Mouse (Mus musculus): ENCODE results near the gene Braf. TPM values are rescaled to one million over a fixed set of nuclear protein-coding genes. Genes with fewer than 3 reads are reported as not detected.

Gene Braf
- polyA plus RNA-seq, 1 experiment from 2014 or later: 14.7 TPM

GRCm38 (mm10) chr6:39681795-39682194 lies 43.5 kb downstream of the Braf start:
- Histone ChIP-seq H3K9me3 (ENCODE audit: control insufficient read depth, low read length) (no peaks in the 10 kb centered on the region), H3K4me3 (ENCODE audit: low read depth, low read length) (no peak overlapping the region), H3K9ac (ENCODE audit: low read length) (no peak overlapping the region), H3K4me1 (replicated peaks; ENCODE audit: control insufficient read depth, insufficient read depth, low read length) (no peaks in the 10 kb centered on the region), H3K4me2 (ENCODE audit: low read length) (no peak overlapping the region), H3K27ac (ENCODE audit: low read depth) (no peak overlapping the region), H3K27me3 (replicated peaks; ENCODE audit: control insufficient read depth, insufficient read depth, low read length) (no peaks in the 10 kb centered on the region), H3K36me3 (ENCODE audit: control insufficient read depth, insufficient read depth, low read length) (peaks cover 6% of the 10 kb centered on the region)
- DNase-seq (ENCODE audit: low spot score) (no peak), ATAC-seq (replicated peaks; ENCODE audit: low FRiP score, low TSS enrichment, low read depth) (no peak)
- WGBS: 67% methylated on average over 5 of the region's 5 CpGs

- no peak for DNase-seq (ENCODE audit: low spot score)
- ATAC-seq (replicated peaks; ENCODE audit: low FRiP score, low TSS enrichment, low read depth): no peak
- Histone ChIP-seq H3K4me1 (replicated peaks; ENCODE audit: control insufficient read depth, insufficient read depth, low read length) (no peaks in the 10 kb centered on the region), H3K9me3 (ENCODE audit: control insufficient read depth, low read length) (no peaks in the 10 kb centered on the region), H3K4me3 (ENCODE audit: low read depth, low read length) (no peak overlapping the region), H3K4me2 (ENCODE audit: low read length) (no peak overlapping the region), H3K36me3 (ENCODE audit: control insufficient read depth, insufficient read depth, low read length) (peaks cover 18% of the 10 kb centered on the region), H3K27me3 (replicated peaks; ENCODE audit: control insufficient read depth, insufficient read depth, low read length) (no peaks in the 10 kb centered on the region), H3K27ac (ENCODE audit: low read depth) (no peak overlapping the region), H3K9ac (ENCODE audit: low read length) (no peak overlapping the region)
- WGBS: 45% methylated on average over 4 of the region's 4 CpGs
These were observed 44.7 kb downstream of the Braf start for GRCm38 (mm10) chr6:39680524-39680923.

GRCm38 (mm10) chr6:39678241-39678640 lies 47.0 kb downstream of the Braf start:
- Histone ChIP-seq H3K4me1 (replicated peaks; ENCODE audit: control insufficient read depth, insufficient read depth, low read length) (no peaks in the 10 kb centered on the region), H3K27me3 (replicated peaks; ENCODE audit: control insufficient read depth, insufficient read depth, low read length) (no peaks in the 10 kb centered on the region), H3K9ac (ENCODE audit: low read length) (no peak overlapping the region), H3K4me2 (ENCODE audit: low read length) (no peak overlapping the region), H3K36me3 (ENCODE audit: control insufficient read depth, insufficient read depth, low read length) (peaks cover 24% of the 10 kb centered on the region), H3K4me3 (ENCODE audit: low read depth, low read length) (no peak overlapping the region), H3K9me3 (ENCODE audit: control insufficient read depth, low read length) (no peaks in the 10 kb centered on the region), H3K27ac (ENCODE audit: low read depth) (no peak overlapping the region)
- WGBS: 94% methylated on average over 1 of the region's 1 CpGs
- no peak for ATAC-seq (replicated peaks; ENCODE audit: low FRiP score, low TSS enrichment, low read depth)
- DNase-seq (ENCODE audit: low spot score): no peak

- no peak overlapping the region for H3K4me3 ChIP-seq (ENCODE audit: low read depth, low read length)
- no peak for ATAC-seq (replicated peaks; ENCODE audit: low FRiP score, low TSS enrichment, low read depth)
- WGBS: 91% methylated on average over 7 of the region's 7 CpGs
These were observed 50.2 kb downstream of the Braf start for GRCm38 (mm10) chr6:39675081-39675480.

GRCm38 (mm10) chr6:39611296-39611695 lies 114.0 kb downstream of the Braf start:
- no peak overlapping the region for H3K4me2 ChIP-seq (ENCODE audit: low read length)
- peaks cover 55% of the 10 kb centered on the region for H3K36me3 ChIP-seq (ENCODE audit: control insufficient read depth, insufficient read depth, low read length)
- ATAC-seq (replicated peaks; ENCODE audit: low FRiP score, low TSS enrichment, low read depth): no peak
- peaks cover 6% of the 10 kb centered on the region; the same call in 1 of the 2 replicates for H3K4me1 ChIP-seq (replicated peaks; ENCODE audit: control insufficient read depth, insufficient read depth, low read length)
- H3K9me3 ChIP-seq (ENCODE audit: control insufficient read depth, low read length): no peaks in the 10 kb centered on the region
- no peak overlapping the region for H3K27ac ChIP-seq (ENCODE audit: low read depth)
- no peak overlapping the region for H3K9ac ChIP-seq (ENCODE audit: low read length)
- no peaks in the 10 kb centered on the region for H3K27me3 ChIP-seq (replicated peaks; ENCODE audit: control insufficient read depth, insufficient read depth, low read length)
- DNase-seq (ENCODE audit: low spot score): no peak
- WGBS: 93% methylated on average over 2 of the region's 2 CpGs
- no peak overlapping the region for H3K4me3 ChIP-seq (ENCODE audit: low read depth, low read length)

More at GRCm38 (mm10) chr6:39675081-39675480, 50.2 kb downstream of the Braf start:
- Histone ChIP-seq H3K4me1 (replicated peaks; ENCODE audit: control insufficient read depth, insufficient read depth, low read length) (no peaks in the 10 kb centered on the region), H3K9me3 (ENCODE audit: control insufficient read depth, low read length) (no peaks in the 10 kb centered on the region), H3K27me3 (replicated peaks; ENCODE audit: control insufficient read depth, insufficient read depth, low read length) (no peaks in the 10 kb centered on the region), H3K27ac (ENCODE audit: low read depth) (no peak overlapping the region), H3K4me2 (ENCODE audit: low read length) (no peak overlapping the region), H3K36me3 (ENCODE audit: control insufficient read depth, insufficient read depth, low read length) (peaks cover 29% of the 10 kb centered on the region), H3K9ac (ENCODE audit: low read length) (no peak overlapping the region)
- no peak for DNase-seq (ENCODE audit: low spot score)

- 62% methylated on average over 2 of the region's 2 CpGs for WGBS
- no peak overlapping the region for H3K4me2 ChIP-seq (ENCODE audit: low read length)
- H3K9ac ChIP-seq (ENCODE audit: low read length): no peak overlapping the region
- ATAC-seq (replicated peaks; ENCODE audit: low FRiP score, low TSS enrichment, low read depth) (no peak), DNase-seq (ENCODE audit: low spot score) (no peak)
- peaks cover 6% of the 10 kb centered on the region; the same call in 1 of the 2 replicates for H3K4me1 ChIP-seq (replicated peaks; ENCODE audit: control insufficient read depth, insufficient read depth, low read length)
- peaks cover 46% of the 10 kb centered on the region for H3K36me3 ChIP-seq (ENCODE audit: control insufficient read depth, insufficient read depth, low read length)
- H3K4me3 ChIP-seq (ENCODE audit: low read depth, low read length): no peak overlapping the region
- no peaks in the 10 kb centered on the region for H3K9me3 ChIP-seq (ENCODE audit: control insufficient read depth, low read length)
- H3K27ac ChIP-seq (ENCODE audit: low read depth): no peak overlapping the region
- no peaks in the 10 kb centered on the region for H3K27me3 ChIP-seq (replicated peaks; ENCODE audit: control insufficient read depth, insufficient read depth, low read length)
These were observed 115.1 kb downstream of the Braf start for GRCm38 (mm10) chr6:39610207-39610606.

GRCm38 (mm10) chr6:39607365-39607764 lies 117.9 kb downstream of the Braf start:
- Histone ChIP-seq H3K27me3 (replicated peaks; ENCODE audit: control insufficient read depth, insufficient read depth, low read length) (no peaks in the 10 kb centered on the region), H3K4me3 (ENCODE audit: low read depth, low read length) (no peak overlapping the region), H3K9ac (ENCODE audit: low read length) (no peak overlapping the region), H3K4me1 (replicated peaks; ENCODE audit: control insufficient read depth, insufficient read depth, low read length) (peaks cover 6% of the 10 kb centered on the region; the same call in 1 of the 2 replicates), H3K4me2 (ENCODE audit: low read length) (no peak overlapping the region), H3K36me3 (ENCODE audit: control insufficient read depth, insufficient read depth, low read length) (peaks cover 32% of the 10 kb centered on the region), H3K9me3 (ENCODE audit: control insufficient read depth, low read length) (no peaks in the 10 kb centered on the region), H3K27ac (ENCODE audit: low read depth) (peak overlapping the region; percentile 27; the same call in 1 of the 2 replicates)
- WGBS: 42% methylated on average over 5 of the region's 5 CpGs
- no peak for ATAC-seq (replicated peaks; ENCODE audit: low FRiP score, low TSS enrichment, low read depth)
- no peak for DNase-seq (ENCODE audit: low spot score)

- Histone ChIP-seq H3K4me3 (ENCODE audit: low read depth, low read length) (no peak overlapping the region), H3K9me3 (ENCODE audit: control insufficient read depth, low read length) (no peaks in the 10 kb centered on the region), H3K27me3 (replicated peaks; ENCODE audit: control insufficient read depth, insufficient read depth, low read length) (no peaks in the 10 kb centered on the region), H3K4me1 (replicated peaks; ENCODE audit: control insufficient read depth, insufficient read depth, low read length) (peaks cover 6% of the 10 kb centered on the region; the same call in 1 of the 2 replicates), H3K27ac (ENCODE audit: low read depth) (peak overlapping the region; percentile 27; the same call in 1 of the 2 replicates), H3K36me3 (ENCODE audit: control insufficient read depth, insufficient read depth, low read length) (peaks cover 31% of the 10 kb centered on the region), H3K9ac (ENCODE audit: low read length) (no peak overlapping the region), H3K4me2 (ENCODE audit: low read length) (no peak overlapping the region)
- ATAC-seq (replicated peaks; ENCODE audit: low FRiP score, low TSS enrichment, low read depth) (no peak), DNase-seq (ENCODE audit: low spot score) (no peak)
- 51% methylated on average over 3 of the region's 3 CpGs for WGBS
These were observed 118.4 kb downstream of the Braf start for GRCm38 (mm10) chr6:39606862-39607261.

GRCm38 (mm10) chr6:39606056-39606455 lies 119.2 kb downstream of the Braf start:
- 58% methylated on average over 6 of the region's 6 CpGs for WGBS
- peak overlapping the region; percentile 9; the same call in 1 of the 2 replicates for H3K27ac ChIP-seq (ENCODE audit: low read depth)
- no peak overlapping the region for H3K9ac ChIP-seq (ENCODE audit: low read length)
- DNase-seq (ENCODE audit: low spot score) (no peak), ATAC-seq (replicated peaks; ENCODE audit: low FRiP score, low TSS enrichment, low read depth) (peak; percentile 41; the same call in 1 of the 2 replicates)
- no peaks in the 10 kb centered on the region for H3K9me3 ChIP-seq (ENCODE audit: control insufficient read depth, low read length)
- H3K4me3 ChIP-seq (ENCODE audit: low read depth, low read length): no peak overlapping the region
- no peak overlapping the region for H3K4me2 ChIP-seq (ENCODE audit: low read length)
- peaks cover 6% of the 10 kb centered on the region; the same call in 1 of the 2 replicates for H3K4me1 ChIP-seq (replicated peaks; ENCODE audit: control insufficient read depth, insufficient read depth, low read length)
- H3K36me3 ChIP-seq (ENCODE audit: control insufficient read depth, insufficient read depth, low read length): peaks cover 24% of the 10 kb centered on the region
- no peaks in the 10 kb centered on the region for H3K27me3 ChIP-seq (replicated peaks; ENCODE audit: control insufficient read depth, insufficient read depth, low read length)
